Mouse (Mus musculus): Measurements from ENCODE around the gene Fndc7.
"Not testable (repeated sequence)": the region's sequence is repeated elsewhere in the genome, so short reads cannot be mapped to it uniquely, and the experiment has no call there.

The Fndc7 gene

DNA sequence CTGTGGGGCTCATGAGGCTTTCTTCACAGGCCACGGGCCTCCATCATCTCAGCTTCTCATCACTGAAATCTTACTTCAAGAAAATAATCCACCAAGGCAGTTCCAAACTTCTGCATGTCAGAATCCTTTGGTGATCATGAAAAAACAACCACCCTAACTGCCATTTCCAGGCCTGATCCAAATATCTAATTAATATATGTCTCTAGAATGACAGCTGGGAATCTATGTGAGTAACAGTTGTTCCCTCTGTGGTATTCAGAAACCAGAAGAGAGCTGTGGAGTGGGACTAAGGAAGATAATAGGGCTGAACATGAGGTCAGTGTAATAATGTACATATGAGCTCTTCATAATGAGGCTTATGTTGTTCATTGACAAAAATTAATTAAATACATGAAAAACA is 36.5 kb downstream of the Fndc7 start:
- DNase-seq, result no peak

DNA sequence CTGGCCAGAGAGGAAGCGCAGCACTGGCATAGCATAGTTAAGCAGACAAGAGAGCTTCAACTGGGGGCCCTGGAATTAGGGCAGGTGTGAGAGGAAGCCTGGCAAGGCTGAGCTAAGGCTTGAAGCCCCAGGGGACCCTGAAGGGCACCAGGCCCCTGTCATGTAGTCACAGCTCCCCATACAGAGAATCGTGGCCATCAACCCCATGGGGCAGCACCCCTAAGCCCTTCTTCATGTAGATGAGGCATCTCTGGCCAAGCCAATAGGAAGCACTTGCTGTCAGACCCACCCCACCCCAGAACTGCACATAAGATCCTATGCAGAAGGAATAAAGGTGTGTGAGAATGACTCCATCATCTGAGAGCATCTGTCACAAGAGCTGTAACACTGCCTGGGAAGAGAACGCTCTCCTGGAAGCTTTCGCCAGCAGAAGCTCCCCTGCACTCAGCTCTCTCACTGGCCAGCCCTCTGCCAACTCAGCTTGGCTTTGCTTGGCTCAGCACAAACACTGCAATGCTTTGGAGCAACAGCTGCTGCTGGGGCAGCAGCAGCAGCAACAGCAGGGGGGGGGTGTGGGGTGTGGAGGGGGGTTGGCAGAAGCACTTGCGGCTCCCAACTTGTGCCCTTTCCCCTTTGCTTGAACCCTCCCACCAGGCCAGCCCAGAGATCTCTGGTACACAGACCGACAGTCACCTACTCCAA is 37.7 kb downstream of the Fndc7 start:
- no peak for DNase-seq

DNA sequence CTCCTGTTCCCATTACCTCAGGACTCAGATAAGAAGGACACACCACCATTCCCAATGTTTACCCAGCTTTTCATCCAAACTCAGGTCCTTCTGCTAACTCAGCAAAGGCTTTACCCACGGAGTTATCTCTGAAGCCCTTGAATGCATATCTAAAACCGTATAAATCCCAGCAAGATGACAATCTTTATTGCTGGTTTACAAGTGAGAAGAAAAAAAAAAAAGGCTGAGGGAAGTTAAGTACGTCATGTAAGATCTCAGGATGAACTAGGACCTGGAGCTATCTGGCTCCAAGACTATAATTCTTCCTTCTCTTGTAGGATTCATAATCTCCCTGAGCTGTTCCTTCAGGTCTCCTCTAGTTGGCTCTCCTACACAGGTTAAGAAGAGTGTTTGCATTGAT is 38.3 kb downstream of the Fndc7 start:
- DNase-seq, result no peak

DNA sequence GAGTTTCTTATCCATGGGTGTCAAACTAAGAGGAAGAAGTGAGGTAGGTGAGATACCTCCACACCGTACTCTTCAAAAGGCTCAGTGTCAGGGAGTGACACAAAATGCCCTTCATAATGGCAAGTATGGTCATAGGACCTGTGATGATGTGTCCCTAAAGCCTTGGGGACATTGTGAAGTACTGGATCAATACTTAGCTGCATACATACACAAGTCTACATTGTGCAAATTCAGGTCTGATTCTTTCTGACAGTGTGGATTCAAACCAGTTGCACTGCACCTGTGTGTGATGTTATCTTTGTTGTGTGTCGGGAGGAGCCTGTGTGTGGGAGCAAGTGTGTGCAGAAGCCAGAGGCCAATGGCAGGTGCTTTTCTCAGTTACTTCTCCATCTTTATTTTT is 38.7 kb downstream of the Fndc7 start:
- no peak for DNase-seq

DNA sequence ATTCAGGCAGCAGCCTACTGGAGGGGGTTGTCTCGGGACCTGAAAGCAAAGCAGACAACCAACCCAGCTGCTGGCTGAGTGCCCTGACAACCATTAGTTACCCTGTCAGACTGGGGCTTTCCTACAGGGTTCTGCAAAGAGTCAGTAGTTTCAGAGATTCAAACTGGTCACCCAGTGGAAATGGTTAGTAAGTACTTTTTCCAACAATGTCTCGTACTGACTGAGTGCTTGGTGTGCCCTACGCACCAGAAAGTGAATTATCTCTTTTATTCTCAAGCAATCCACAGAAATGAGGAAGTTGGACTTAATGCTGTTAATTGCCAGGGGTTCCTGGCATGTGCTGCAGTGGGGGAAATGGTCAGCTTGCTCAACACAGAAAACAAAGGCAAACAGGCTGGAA is 39.3 kb downstream of the Fndc7 start:
- no peak for DNase-seq

GRCm38 (mm10) chr3:108846616-108847015 is 43.2 kb downstream of the Fndc7 start:
- no peak for DNase-seq

DNA sequence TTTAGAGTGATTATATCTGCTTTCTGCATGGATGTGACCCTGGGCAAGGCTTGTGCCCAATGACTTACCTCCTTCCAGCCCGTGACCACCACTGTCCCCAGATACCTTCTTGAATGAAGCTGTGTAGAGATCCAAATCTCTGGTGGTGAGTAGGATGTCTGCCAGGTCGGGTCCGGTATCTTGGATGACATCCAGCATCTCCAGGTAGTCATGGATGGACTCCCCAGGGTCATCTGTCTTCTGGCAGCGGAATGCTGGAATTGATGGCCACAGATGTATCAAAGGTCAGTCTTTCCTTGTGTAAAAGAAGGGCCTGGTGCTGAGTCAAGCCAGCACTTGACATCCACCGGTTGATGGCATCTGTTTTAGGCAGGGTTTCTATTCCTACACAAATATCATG is 45.3 kb downstream of the Fndc7 start:
- no peak for DNase-seq

- no peak for DNase-seq
Measured at GRCm38 (mm10) chr3:108844026-108844425, 45.8 kb downstream of the Fndc7 start.

DNA sequence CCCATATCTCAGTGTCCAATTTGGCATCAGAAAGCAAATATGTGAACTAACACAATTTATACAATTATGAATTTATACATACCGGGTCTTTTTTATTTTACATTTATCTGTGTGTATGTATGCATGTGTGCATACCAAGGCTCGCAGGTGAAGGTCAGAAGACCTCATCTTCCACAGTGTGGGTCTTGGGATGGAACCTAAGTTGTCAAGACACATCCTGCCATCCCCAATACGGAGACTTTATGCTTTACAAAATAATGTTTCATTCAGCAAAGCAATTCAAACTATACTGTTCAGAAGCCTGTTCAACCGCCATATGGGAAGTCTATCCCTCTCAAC is 49.1 kb downstream of the Fndc7 start:
- DNase-seq, result no peak

DNA sequence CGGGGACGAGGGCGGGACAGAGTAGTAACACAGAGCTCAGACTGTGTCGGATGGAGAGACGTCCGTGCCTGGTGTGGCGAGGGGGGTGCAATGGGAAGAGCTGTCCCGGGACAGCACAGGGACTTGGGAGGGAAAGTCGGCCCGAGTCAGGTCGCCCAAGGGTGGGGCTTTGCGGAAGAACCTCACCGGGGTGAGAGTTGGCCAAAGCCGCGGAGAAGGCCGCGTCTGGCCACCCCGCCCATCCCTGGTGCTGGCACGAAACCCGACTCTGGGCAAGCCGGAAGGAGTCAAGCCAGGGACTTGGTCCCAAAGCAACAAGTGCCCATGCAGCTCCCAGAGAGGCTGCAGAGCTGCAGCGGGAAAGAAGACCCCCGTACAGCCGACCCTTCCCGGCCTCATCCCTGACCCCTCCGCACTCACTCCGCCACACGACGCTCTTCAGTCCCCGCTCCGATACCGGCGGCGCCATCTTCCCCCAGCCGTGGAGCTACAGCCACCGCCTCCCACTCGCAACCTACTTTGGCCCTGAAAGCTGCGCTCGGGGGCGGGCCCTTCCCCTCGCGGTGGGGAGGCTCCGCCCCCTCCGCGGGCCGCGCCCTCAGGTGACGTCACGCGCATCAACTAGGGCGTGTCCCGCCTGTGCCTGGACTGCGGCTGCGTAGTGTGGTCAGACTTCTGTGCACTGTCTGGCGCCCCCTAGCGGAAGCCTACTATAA is 49.6 kb downstream of the Fndc7 start, which contains the start of gene Stxbp3:
Gene Stxbp3 (minus strand): TSS at position 527 of the 716 bp plus-strand sequence.
- peak; percentile 97 to 100 for DNase-seq

- DNase-seq, result no peak
Measured at GRCm38 (mm10) chr3:108839647-108839999, 50.2 kb downstream of the Fndc7 start.

DNA sequence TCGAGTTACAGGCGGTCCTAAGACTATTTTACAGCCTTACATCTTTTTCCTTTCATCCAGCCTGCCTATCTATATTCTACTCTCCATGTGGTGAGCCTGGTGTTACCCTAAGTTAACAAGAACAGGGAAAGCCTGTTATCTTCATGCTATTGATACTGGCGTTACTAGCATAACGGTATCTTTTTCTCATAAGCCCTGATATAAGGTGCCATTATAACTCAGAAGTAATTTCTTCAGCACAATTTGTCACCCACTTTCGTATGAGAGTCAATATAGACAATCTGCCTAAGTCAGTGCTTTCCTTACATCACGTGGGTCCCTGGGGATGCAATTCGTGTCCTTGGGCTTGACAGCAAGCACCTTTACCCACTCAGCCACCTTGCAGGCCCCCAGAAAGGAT is 50.8 kb downstream of the Fndc7 start:
- DNase-seq, result no peak

DNA sequence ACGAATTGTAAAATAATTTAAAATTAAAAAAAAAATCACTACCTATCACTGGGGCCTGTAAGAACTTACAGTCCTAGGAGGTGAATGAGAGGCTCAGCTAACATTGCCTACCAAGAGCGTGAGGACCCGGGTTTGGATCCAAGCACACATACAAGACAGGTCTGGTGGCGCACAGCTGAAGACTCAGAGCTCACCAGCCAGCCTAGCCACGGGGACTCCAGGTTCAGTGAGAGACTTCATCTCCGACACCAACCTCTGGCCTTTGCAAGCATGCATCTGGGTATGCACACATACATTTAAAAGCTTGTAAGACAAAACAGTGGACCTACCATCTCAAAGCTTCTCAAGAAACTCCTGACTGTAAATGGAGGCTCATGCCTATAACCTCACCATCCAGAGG is 52.9 kb downstream of the Fndc7 start:
- DNase-seq, result no peak

DNA sequence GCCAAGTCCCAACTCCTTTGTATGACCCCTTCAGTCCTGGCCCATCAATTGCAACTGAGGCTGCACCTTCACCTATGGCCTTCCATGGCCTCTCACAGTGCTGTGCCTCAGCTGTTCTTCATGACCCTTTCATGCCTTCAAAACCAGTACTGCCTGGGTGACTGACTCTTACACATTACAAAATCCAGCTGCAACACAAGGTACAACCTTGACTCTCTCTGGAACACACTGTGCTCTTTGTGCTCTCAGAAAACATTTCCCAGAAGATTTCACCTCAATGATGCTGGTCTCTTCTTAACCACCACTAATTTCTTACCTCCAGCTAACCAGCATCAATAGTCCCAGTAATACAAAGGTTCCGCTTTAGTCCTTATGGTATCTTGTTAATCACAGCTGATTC is 56.1 kb downstream of the Fndc7 start:
- DNase-seq, result not testable (repeated sequence)

- DNase-seq, result no peak
Measured at GRCm38 (mm10) chr3:108831750-108832149, 58.1 kb downstream of the Fndc7 start.

GRCm38 (mm10) chr3:108830493-108830892 is 59.3 kb downstream of the Fndc7 start:
- no peak for DNase-seq

- no peak for DNase-seq
Measured at GRCm38 (mm10) chr3:108815631-108816030, 74.2 kb downstream of the Fndc7 start.

DNA sequence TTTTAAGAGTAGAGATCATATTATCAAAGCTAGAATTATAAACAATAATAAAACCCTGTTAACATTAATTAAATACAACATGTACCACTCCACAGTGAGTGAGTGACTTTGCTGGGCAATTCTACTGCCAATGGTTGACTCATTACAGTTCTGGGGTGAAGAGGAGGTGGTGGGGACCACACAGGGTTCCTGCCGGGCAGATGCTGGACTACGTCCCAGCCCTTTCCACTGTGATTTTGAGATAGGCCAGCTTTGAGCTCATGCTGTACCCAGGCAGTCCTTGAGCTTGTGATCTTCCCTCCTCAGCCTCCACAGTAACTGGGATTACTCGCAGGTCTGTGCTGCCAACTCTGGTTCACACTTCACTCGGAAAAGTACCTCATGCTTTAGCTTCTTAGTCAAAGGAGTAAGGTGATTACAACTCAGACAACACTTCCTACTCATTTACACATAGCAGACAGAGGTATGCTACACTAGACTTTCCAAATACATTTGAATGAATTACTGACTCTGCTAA is 79.0 kb downstream of the Fndc7 start:
- DNase-seq, result no peak

DNA sequence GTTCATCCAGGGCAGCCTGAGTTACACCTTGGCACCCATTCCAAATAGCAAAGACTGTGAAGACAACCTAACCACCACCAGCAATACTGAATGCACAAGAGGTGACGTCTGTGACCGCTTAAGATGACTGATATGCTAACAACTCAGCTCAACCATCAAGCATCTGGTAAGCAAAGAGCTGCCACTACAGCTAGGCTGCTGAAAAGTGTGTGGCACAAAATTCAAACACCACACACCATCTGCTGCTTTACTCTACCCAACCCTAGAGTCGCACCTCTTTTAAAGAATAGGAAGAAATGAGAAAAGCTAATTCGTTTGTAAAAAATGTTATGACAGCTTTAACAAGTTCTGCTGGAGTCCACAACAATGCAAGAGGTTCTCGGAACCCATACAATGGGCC is 84.2 kb downstream of the Fndc7 start:
- no peak for DNase-seq
